Mouse (Mus musculus) cortical plate, adult 2 months (tissue): Measurements from ENCODE around the gene Ptpn13. TPM values are rescaled to one million over a fixed set of nuclear protein-coding genes. Genes with fewer than 3 reads are reported as not detected.

Experiments
- H3K27ac ChIP-seq: fragments of 200-500 bp; 2 replicates; pipeline ENCODE4 v1.5.1; 2012; ENCODE audit warnings: low read length, control low read depth, inconsistent platforms; ENCODE audit not compliant: insufficient read depth
- H3K4me1 ChIP-seq: fragments of 200-500 bp; 2 replicates; pipeline ENCODE4 v1.6.1; 2011; ENCODE audit warnings: low read length; ENCODE audit not compliant: control insufficient read depth, insufficient read depth
- H3K4me3 ChIP-seq: fragments of 200-500 bp; 2 replicates; pipeline ENCODE4 v1.5.1; 2011; ENCODE audit warnings: mild to moderate bottlenecking, low read length, control low read depth; ENCODE audit not compliant: insufficient read depth
- CTCF ChIP-seq: fragments of 200-500 bp; IDR thresholded peaks from 2 replicates; pipeline ENCODE4 v1.5.1; 2011; ENCODE audit warnings: mild to moderate bottlenecking, control low read depth, low read length; ENCODE audit not compliant: insufficient read depth; ENCODE audit errors: extremely low read depth
- POLR2A ChIP-seq: fragments of 200-500 bp; IDR thresholded peaks from 2 replicates; pipeline ENCODE4 v1.6.1; 2011; ENCODE audit warnings: mild to moderate bottlenecking, low read length, control low read depth; ENCODE audit not compliant: insufficient read depth; ENCODE audit errors: extremely low read depth
- polyA plus RNA-seq: library from polyadenylated mRNA; depleted of rRNA; stranded (reverse); fragments of >200 nt; gene quantifications from 2 replicates; pipeline ENCODE4 v1.2.3, GENCODE M21; 2012

Ptpn13 gene
- polyA plus RNA-seq, 1 experiment: 6.6 TPM

GRCm38 (mm10) chr5:103439171-103439570 lies 14.2 kb downstream of the Ptpn13 start:
- TF ChIP-seq POLR2A (no peak), CTCF (no peak)
- no peak overlapping the region for H3K4me3 ChIP-seq
- no peak overlapping the region for H3K27ac ChIP-seq
- no peaks in the 10 kb centered on the region for H3K4me1 ChIP-seq

GRCm38 (mm10) chr5:103440418-103441276 lies 15.7 kb downstream of the Ptpn13 start:
- TF ChIP-seq POLR2A (no peak), CTCF (no peak)
- H3K4me1 ChIP-seq: no peaks in the 10 kb centered on the region
- no peak overlapping the region for H3K27ac ChIP-seq

GRCm38 (mm10) chr5:103441706-103442105 lies 16.7 kb downstream of the Ptpn13 start:
- no peak overlapping the region for H3K27ac ChIP-seq
- TF ChIP-seq POLR2A (no peak), CTCF (no peak)
- no peaks in the 10 kb centered on the region for H3K4me1 ChIP-seq
- no peak overlapping the region for H3K4me3 ChIP-seq

More at GRCm38 (mm10) chr5:103440418-103441276, 15.7 kb downstream of the Ptpn13 start:
- H3K4me3 ChIP-seq: no peak overlapping the region

- Histone ChIP-seq H3K27ac (no peak overlapping the region), H3K4me1 (no peaks in the 10 kb centered on the region), H3K4me3 (no peak overlapping the region)
- TF ChIP-seq CTCF (no peak), POLR2A (no peak)
These were observed 17.3 kb downstream of the Ptpn13 start for GRCm38 (mm10) chr5:103442269-103442688.

- H3K4me1 ChIP-seq: no peaks in the 10 kb centered on the region
- no peak overlapping the region for H3K27ac ChIP-seq
- TF ChIP-seq CTCF (no peak), POLR2A (no peak)
- H3K4me3 ChIP-seq: no peak overlapping the region
These were observed 17.9 kb downstream of the Ptpn13 start for GRCm38 (mm10) chr5:103442921-103443320.

GRCm38 (mm10) chr5:103445383-103445782 lies 20.4 kb downstream of the Ptpn13 start:
- no peak for TF ChIP-seq POLR2A
- no peak for TF ChIP-seq CTCF
- Histone ChIP-seq H3K4me3 (no peak overlapping the region), H3K4me1 (no peaks in the 10 kb centered on the region), H3K27ac (no peak overlapping the region)

- H3K4me3 ChIP-seq: no peak overlapping the region
- H3K4me1 ChIP-seq: no peaks in the 10 kb centered on the region
- TF ChIP-seq POLR2A (no peak), CTCF (no peak)
- no peak overlapping the region for H3K27ac ChIP-seq
These were observed 22.9 kb downstream of the Ptpn13 start for GRCm38 (mm10) chr5:103447806-103448416.

- H3K4me3 ChIP-seq: no peak overlapping the region
These were observed 23.5 kb downstream of the Ptpn13 start for GRCm38 (mm10) chr5:103448470-103448869.

GRCm38 (mm10) chr5:103450663-103451062 lies 25.7 kb downstream of the Ptpn13 start:
- TF ChIP-seq POLR2A (no peak), CTCF (no peak)
- no peak overlapping the region for H3K27ac ChIP-seq
- H3K4me3 ChIP-seq: no peak overlapping the region
- H3K4me1 ChIP-seq: no peaks in the 10 kb centered on the region

More at GRCm38 (mm10) chr5:103448470-103448869, 23.5 kb downstream of the Ptpn13 start:
- TF ChIP-seq CTCF: no peak
- no peak for TF ChIP-seq POLR2A
- no peak overlapping the region for H3K27ac ChIP-seq
- H3K4me1 ChIP-seq: no peaks in the 10 kb centered on the region
